Mouse (Mus musculus) kidney, adult 2 months (tissue): ENCODE results near the gene Fbxl19.

Experiments
- CTCF ChIP-seq: fragments of 200-500 bp; conservative IDR thresholded peaks from 2 replicates; pipeline ENCODE4 v1.5.1; 2011; ENCODE audit warnings: low read depth, mild to moderate bottlenecking, control low read depth, low read length, moderate library complexity, mixed read lengths; ENCODE audit not compliant: insufficient read depth, insufficient read length
- POLR2A ChIP-seq: fragments of 200-500 bp; IDR thresholded peaks from one replicate; pipeline ENCODE4 v1.6.1; 2011; ENCODE audit warnings: low read depth, low read length, control low read depth

DNA sequence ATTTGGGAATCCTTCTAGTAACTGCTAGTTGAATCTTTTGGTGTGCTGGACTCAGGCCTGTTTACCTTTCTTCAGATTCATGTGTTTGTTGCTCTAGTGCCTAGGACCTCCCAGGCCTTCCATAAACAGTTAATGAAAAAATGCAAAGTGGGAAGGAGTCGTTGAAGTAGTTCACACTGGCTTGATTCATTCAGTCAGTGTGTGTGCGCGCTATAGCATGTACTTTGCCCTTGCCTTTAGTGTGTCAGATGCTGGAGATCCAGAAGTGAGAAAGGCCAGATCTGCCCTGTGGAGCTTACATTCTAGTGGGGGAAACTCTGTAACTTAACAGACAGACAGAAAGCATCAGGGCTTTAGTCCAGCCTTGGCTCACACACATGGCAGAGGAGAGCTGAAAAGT, 16.1 kb downstream of the Fbxl19 start:
- TF ChIP-seq POLR2A (no peak), CTCF (no peak)
